Mouse (Mus musculus) small intestine, adult 2 months (tissue): ENCODE results near the gene Tubb2b. TPM values are rescaled to one million over a fixed set of nuclear protein-coding genes. Genes with fewer than 3 reads are reported as not detected.
"Not testable (repeated sequence)": the region's sequence is repeated elsewhere in the genome, so short reads cannot be mapped to it uniquely, and the experiment has no call there.

Experiments used
- H3K27ac ChIP-seq: fragments of 200-500 bp; 2 replicates; pipeline ENCODE4 v1.5.1; 2012; ENCODE audit warnings: low read depth, low read length, control low read depth, inconsistent platforms; ENCODE audit not compliant: insufficient read depth
- H3K27me3 ChIP-seq: fragments of 200-500 bp; 2 replicates; pipeline ENCODE4 v1.6.1; 2012; ENCODE audit warnings: mild to moderate bottlenecking, moderate library complexity, low read length, inconsistent platforms; ENCODE audit not compliant: control insufficient read depth, insufficient read depth
- H3K36me3 ChIP-seq: fragments of 200-500 bp; 2 replicates; pipeline ENCODE4 v1.6.1; 2012; ENCODE audit warnings: mild to moderate bottlenecking, low read length, control low read depth, inconsistent platforms; ENCODE audit not compliant: control insufficient read depth, insufficient read depth
- H3K4me1 ChIP-seq: fragments of 200-500 bp; 2 replicates; pipeline ENCODE4 v1.6.1; 2012; ENCODE audit warnings: low read length, inconsistent platforms, mixed read lengths; ENCODE audit not compliant: control insufficient read depth, insufficient read depth, insufficient read length
- H3K4me3 ChIP-seq: fragments of 200-500 bp; 2 replicates; pipeline ENCODE4 v1.5.1; 2012; ENCODE audit warnings: low read depth, mild to moderate bottlenecking, control low read depth, inconsistent platforms, low read length, moderate library complexity
- CTCF ChIP-seq: fragments of 200-500 bp; IDR thresholded peaks from 2 replicates; pipeline ENCODE4 v1.5.1; 2012; ENCODE audit warnings: low read depth, mild to moderate bottlenecking, control low read depth, inconsistent platforms, low read length, moderate library complexity, mixed read lengths; ENCODE audit not compliant: insufficient replicate concordance, insufficient read length; ENCODE audit errors: extremely low read depth
- POLR2A ChIP-seq: fragments of 200-500 bp; IDR thresholded peaks from 2 replicates; pipeline ENCODE4 v1.6.1; 2012; ENCODE audit warnings: low read depth, mild to moderate bottlenecking, control low read depth, inconsistent platforms, low read length, moderate library complexity
- WGBS: fragments of 180-500 bp; shearing (Covaris S2); methylation state at CpG from one replicate; pipeline ENCODE4 v1.1.7; 2018; 5-methylcytosine and 5-hydroxymethylcytosine counted together
- polyA plus RNA-seq: library from polyadenylated mRNA; depleted of rRNA; stranded (reverse); fragments of >200 nt; gene quantifications from 2 replicates; pipeline ENCODE4 v1.2.3, GENCODE M21; 2012

Gene Tubb2b
- polyA plus RNA-seq, 1 experiment, result 12.6 TPM

GRCm38 (mm10) chr13:34095542-34096435 is 34.5 kb downstream of the Tubb2b start:
- Histone ChIP-seq H3K27ac (no peak overlapping the region), H3K4me3 (no peak overlapping the region), H3K27me3 (no peaks in the 10 kb centered on the region), H3K36me3 (no peaks in the 10 kb centered on the region), H3K4me1 (peaks cover 1% of the 10 kb centered on the region; the same call in 1 of the 2 replicates)
- TF ChIP-seq CTCF, result no peak
- TF ChIP-seq POLR2A, result no peak
- WGBS, result 56% methylated on average over 7 of the region's 7 CpGs

- TF ChIP-seq CTCF (no peak), POLR2A (no peak)
- H3K4me3 ChIP-seq, result no peak overlapping the region
- peaks cover 3% of the 10 kb centered on the region; the same call in 1 of the 2 replicates for H3K4me1 ChIP-seq
- no peaks in the 10 kb centered on the region for H3K36me3 ChIP-seq
- H3K27ac ChIP-seq, result no peak overlapping the region
- no peaks in the 10 kb centered on the region for H3K27me3 ChIP-seq
- WGBS, result 72% methylated on average over 3 of the region's 3 CpGs
Observed at GRCm38 (mm10) chr13:34089358-34089757, 40.9 kb downstream of the Tubb2b start.

DNA sequence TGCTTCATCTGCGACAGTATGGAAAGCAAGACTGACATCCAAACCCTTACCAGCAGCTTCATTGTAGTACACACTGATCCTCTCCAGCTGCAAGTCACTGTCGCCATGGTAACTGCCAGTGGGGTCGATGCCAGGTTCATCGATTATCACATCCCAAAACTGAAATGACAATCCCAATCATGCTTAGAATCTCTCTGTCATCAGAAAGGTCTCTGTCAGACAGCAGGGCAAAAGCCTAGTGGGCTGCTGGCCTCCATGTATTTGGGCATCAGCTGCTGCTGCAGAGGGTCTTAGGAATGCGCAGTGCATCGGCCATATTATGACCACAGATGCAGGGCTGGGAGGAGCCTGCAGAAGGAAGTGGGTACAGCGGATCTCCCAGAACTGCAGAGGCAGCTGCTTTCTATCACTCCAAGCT is 41.4 kb downstream of the Tubb2b start:
- TF ChIP-seq CTCF (no peak), POLR2A (no peak)
- no peak overlapping the region for H3K27ac ChIP-seq
- no peak overlapping the region for H3K4me3 ChIP-seq
- no peaks in the 10 kb centered on the region for H3K36me3 ChIP-seq
- H3K4me1 ChIP-seq, result peaks cover 3% of the 10 kb centered on the region; the same call in 1 of the 2 replicates
- H3K27me3 ChIP-seq, result no peaks in the 10 kb centered on the region
- WGBS, result 69% methylated on average over 7 of the region's 7 CpGs

- WGBS, result 72% methylated on average over 5 of the region's 5 CpGs
- H3K4me1 ChIP-seq, H3K4me3 ChIP-seq, H3K36me3 ChIP-seq, H3K27ac ChIP-seq, H3K27me3 ChIP-seq: not testable (repeated sequence)
Observed at GRCm38 (mm10) chr13:34088201-34088649, 42.0 kb downstream of the Tubb2b start.

DNA sequence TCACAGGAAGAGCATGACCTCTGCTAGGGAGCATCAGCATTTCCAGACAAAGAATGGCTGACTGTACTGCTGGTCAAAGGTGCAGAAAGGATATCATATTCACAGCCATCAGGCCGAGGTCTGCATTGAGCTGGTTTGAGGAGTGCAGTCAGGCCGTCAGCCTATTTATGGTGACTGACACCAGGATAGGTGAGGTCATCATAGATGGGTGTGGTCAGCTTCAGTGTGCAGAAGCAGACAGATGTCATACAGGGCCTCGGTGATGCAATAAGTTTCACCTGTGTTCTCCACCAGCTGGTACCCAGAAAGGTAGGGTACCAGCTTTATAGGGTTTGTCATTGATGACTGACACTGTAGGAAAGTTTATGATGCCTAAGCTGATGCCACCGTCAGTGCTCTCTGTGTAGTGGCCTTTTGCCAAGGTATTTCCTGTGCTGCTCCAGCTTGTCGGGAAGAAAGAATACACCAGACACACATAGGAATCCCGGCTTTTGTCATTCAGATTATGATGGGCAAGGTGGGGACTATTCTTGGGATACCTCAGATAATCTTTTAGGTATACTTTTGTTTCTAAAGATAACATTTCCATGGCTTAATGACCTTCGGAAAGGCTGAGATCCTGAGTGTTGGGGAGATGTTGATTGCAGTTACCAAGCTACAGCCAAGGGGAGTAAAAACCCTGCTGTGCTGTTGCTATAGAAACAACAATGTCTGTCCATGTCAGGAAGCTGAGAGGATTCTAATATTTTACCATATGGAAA is 43.0 kb downstream of the Tubb2b start:
- 49% methylated on average over 7 of the region's 7 CpGs for WGBS
- H3K36me3 ChIP-seq, result no peaks in the 10 kb centered on the region
- H3K27ac ChIP-seq, result no peak overlapping the region
- peaks cover 5% of the 10 kb centered on the region; the same call in 1 of the 2 replicates for H3K4me1 ChIP-seq
- TF ChIP-seq POLR2A, result no peak
- no peak for TF ChIP-seq CTCF
- H3K27me3 ChIP-seq, result no peaks in the 10 kb centered on the region
- H3K4me3 ChIP-seq, result no peak overlapping the region

DNA sequence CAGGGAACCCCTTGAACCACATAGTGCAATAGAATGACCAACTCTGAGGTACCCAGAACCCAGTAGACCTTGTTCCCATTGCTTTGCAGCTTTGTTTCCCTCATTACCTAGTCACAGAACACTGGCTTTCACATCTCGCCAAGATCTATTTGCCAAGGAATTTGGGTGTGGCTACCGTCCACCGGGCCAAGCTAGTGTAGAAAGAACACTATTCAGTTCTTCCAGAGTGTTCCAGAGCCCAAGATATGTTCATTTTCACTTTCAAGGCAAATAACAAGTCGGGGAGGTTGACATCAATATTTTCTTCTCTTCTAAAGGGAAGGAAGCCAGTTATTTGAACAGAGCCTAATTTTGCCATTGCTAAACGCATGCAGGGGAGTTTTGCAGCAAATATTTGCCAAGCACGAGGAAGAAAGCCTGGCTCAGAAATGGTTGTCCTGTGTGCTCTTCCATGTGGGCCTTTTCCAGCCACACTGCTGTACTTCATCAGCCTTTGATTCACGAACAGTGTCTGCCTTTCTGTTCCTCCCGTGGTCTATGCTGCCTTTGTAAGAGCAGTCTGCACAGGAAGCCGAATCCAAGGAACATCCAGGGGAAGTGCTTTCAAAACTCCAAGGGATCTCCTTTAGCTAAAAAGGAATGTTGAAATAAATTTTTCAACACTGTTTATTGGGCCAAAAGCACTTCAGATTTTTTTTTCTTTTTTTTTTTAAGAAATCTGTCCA is 46.1 kb downstream of the Tubb2b start:
- Histone ChIP-seq H3K27ac (no peak overlapping the region; the same call in 1 of the 2 replicates), H3K4me3 (no peak overlapping the region), H3K36me3 (no peaks in the 10 kb centered on the region), H3K4me1 (peaks cover 7% of the 10 kb centered on the region), H3K27me3 (no peaks in the 10 kb centered on the region)
- TF ChIP-seq CTCF, result no peak
- WGBS, result 23% methylated on average over 9 of the region's 9 CpGs
